Mouse (Mus musculus) thymus, adult 18-20 months (tissue): ENCODE measurements around the gene Gm815.

Experiments
- DNase-seq, 2 experiments: peaks; one replicate each; pipeline ENCODE4 v3.0.0; 2022; ENCODE audit warnings: mixed read lengths in 2 of 2

The Gm815 gene

GRCm38 (mm10) chr19:26879856-26880255, 5.8 kb upstream of the Gm815 start:
- DNase-seq = no peak

- no peak for DNase-seq
Measured at GRCm38 (mm10) chr19:26881866-26882427, 3.7 kb upstream of the Gm815 start.

- DNase-seq = no peak
Measured at GRCm38 (mm10) chr19:26888171-26888570, 2.5 kb downstream of the Gm815 start.

- no peak for DNase-seq
Measured at GRCm38 (mm10) chr19:26891306-26891964, 5.8 kb downstream of the Gm815 start.

GRCm38 (mm10) chr19:26892861-26893260, 7.2 kb downstream of the Gm815 start:
- no peak for DNase-seq

GRCm38 (mm10) chr19:26902162-26902561, 16.5 kb downstream of the Gm815 start:
- DNase-seq = no peak

GRCm38 (mm10) chr19:26914245-26914644, 28.6 kb downstream of the Gm815 start:
- no peak for DNase-seq

- no peak for DNase-seq
Measured at GRCm38 (mm10) chr19:26920816-26921215, 35.1 kb downstream of the Gm815 start.

GRCm38 (mm10) chr19:26930295-26931283, 44.9 kb downstream of the Gm815 start:
- no peak for DNase-seq

- DNase-seq = no peak
Measured at GRCm38 (mm10) chr19:26934186-26934585, 48.5 kb downstream of the Gm815 start.
